ENCODE assay signal across 8 mouse cellular contexts in genomic region chr3:55111935-55112709, GRCm38 (mm10). TPM values are rescaled to one million over a fixed set of nuclear protein-coding genes. Genes with fewer than 3 reads are reported as not detected.
A peak's percentile ranks its signal among the peaks of the same experiment; 100 is the strongest.
DNase-seq lines count a peak whose midpoint lies in the region; ATAC-seq and TF ChIP-seq lines count a peak whose summit lies in the region.

TSS of gene Spg20 (plus strand) at chr3:55112108.

- peak; percentile 77 for TF ChIP-seq CTCF in G1E (IDR thresholded peaks at IDR 0.05; ENCODE audit: low read depth, low read length)
- peak; percentile 99 for TF ChIP-seq CTCF in forebrain, postnatal 0 days (IDR thresholded peaks at IDR 0.05; ENCODE audit: low read depth)

- DNase-seq in G1E (ENCODE audit: low spot score) = peak; percentile 93
- peak; percentile 97 to 100 for DNase-seq in cerebellum, adult 18-20 months
- peak; percentile 95 for DNase-seq in forebrain, postnatal 0 days
- peak; percentile 99 for DNase-seq in heart, postnatal 4 days
- peak; percentile 90 to 94 for DNase-seq in layer of hippocampus, adult 8-10 months (ENCODE audit: low spot score in 2 of 2)
- peak; percentile 86 for DNase-seq in ovary, adult 18-20 months (ENCODE audit: low spot score)
- DNase-seq in thymus, postnatal 0 days (ENCODE audit: low spot score) = peak; percentile 86

- H3K27me3 ChIP-seq in G1E (ENCODE audit: insufficient read depth, low read length) = no peaks in the 10 kb centered on the region
- H3K27me3 ChIP-seq in forebrain, postnatal 0 days (ENCODE audit: insufficient read depth, low read length) = no peaks in the 10 kb centered on the region
- no peaks in the 10 kb centered on the region for H3K27me3 ChIP-seq in lung, embryonic 15.5 days

- peak; percentile 82 for ATAC-seq in G1E (ENCODE audit: extremely low read depth, insufficient number of reproducible peaks, low FRiP score, poor library complexity, severe bottlenecking)
- ATAC-seq in forebrain, postnatal 0 days = peak; percentile 96
- peak; percentile 96 for ATAC-seq in lung, embryonic 15.5 days (ENCODE audit: borderline replicate concordance, extremely low read depth, low FRiP score, low TSS enrichment)

- WGBS in forebrain, postnatal 0 days = under 1% methylated on average over 58 of the region's 58 CpGs
- under 1% methylated on average over 58 of the region's 58 CpGs for WGBS in lung, embryonic 15.5 days

- no peaks in the 10 kb centered on the region for H3K9me3 ChIP-seq in G1E (replicated peaks)
- H3K9me3 ChIP-seq in forebrain, postnatal 0 days (ENCODE audit: low read length) = no peaks in the 10 kb centered on the region
- no peaks in the 10 kb centered on the region for H3K9me3 ChIP-seq in lung, embryonic 15.5 days

- H3K4me2 ChIP-seq in forebrain, postnatal 0 days (ENCODE audit: low read depth) = peak within 1 kb of the TSS; percentile 79
- H3K4me2 ChIP-seq in lung, embryonic 15.5 days = peak within 1 kb of the TSS; percentile 58

- peak within 1 kb of the TSS; percentile 87 for H3K4me3 ChIP-seq in G1E (ENCODE audit: low read depth, low read length)
- peak within 1 kb of the TSS; percentile 67 for H3K4me3 ChIP-seq in forebrain, postnatal 0 days (ENCODE audit: low read depth, low read length)
- peak within 1 kb of the TSS; percentile 76 for H3K4me3 ChIP-seq in lung, embryonic 15.5 days

- H3K27ac ChIP-seq in forebrain, postnatal 0 days (ENCODE audit: low read depth, low read length) = peak within 1 kb of the TSS; percentile 88
- peak within 1 kb of the TSS; percentile 91 for H3K27ac ChIP-seq in lung, embryonic 15.5 days

- H3K4me1 ChIP-seq in G1E (ENCODE audit: insufficient read depth, low read depth, low read length) = peaks cover 11% of the 10 kb centered on the region
- H3K4me1 ChIP-seq in forebrain, postnatal 0 days (ENCODE audit: insufficient read depth) = no peaks in the 10 kb centered on the region
- peaks cover 23% of the 10 kb centered on the region for H3K4me1 ChIP-seq in lung, embryonic 15.5 days

- peaks cover 9% of the 10 kb centered on the region for H3K36me3 ChIP-seq in G1E (replicated peaks)
- H3K36me3 ChIP-seq in forebrain, postnatal 0 days (ENCODE audit: insufficient read depth) = peaks cover 3% of the 10 kb centered on the region; the same call in 1 of the 2 replicates
- peaks cover 4% of the 10 kb centered on the region for H3K36me3 ChIP-seq in lung, embryonic 15.5 days

- peak within 1 kb of the TSS; percentile 96 for H3K9ac ChIP-seq in forebrain, postnatal 0 days
- H3K9ac ChIP-seq in lung, embryonic 15.5 days = peak within 1 kb of the TSS; percentile 91

RNA-seq across cellular contexts. Expression of gene Spg20, which starts in this region (rescaled TPM):
- total RNA-seq in G1E (2014; fragmentation: Nextera tagmentation) (23.4 and 26.4 TPM in 2 replicates), G1E (2017) (18.8 and 20.9 TPM in 2 replicates)
- polyA plus RNA-seq in G1E (2012) = 10.3 and 11.3 TPM in 2 replicates
- total RNA-seq in forebrain, postnatal 0 days (2014; rRNA removed) = 14.1 and 14.7 TPM in 2 replicates
- 6.5 and 9.2 TPM in 2 replicates for polyA plus RNA-seq in forebrain, postnatal 0 days (2015; fragmentation: Nextera tagmentation; extraction: Ambion mirVana)
- total RNA-seq in heart, postnatal 4 days (2021) = 10 to 100 TPM; 43.4 to 48.1 TPM
- total RNA-seq in layer of hippocampus, adult 8-10 months (2022) = 10 to 100 TPM; 41.3 to 56.1 (median 50.2) TPM
- polyA plus RNA-seq in lung, embryonic 15.5 days (2015; fragmentation: Nextera tagmentation; extraction: Ambion mirVana) = 39.5 and 39.7 TPM in 2 replicates
- polyA plus RNA-seq in thymus, postnatal 0 days (2015; fragmentation: Nextera tagmentation; extraction: Ambion mirVana) = 16.6 and 18.7 TPM in 2 replicates

Comparison
In these comparisons a context has a peak if more than half of its experiments do, and no peak if none do; other contexts are left out.
1. Peak in every context shown above with its lines: DNase-seq, ATAC-seq, H3K4me3 ChIP-seq and H3K27ac ChIP-seq.